Mouse (Mus musculus) gonadal fat pad, adult 2 months (tissue): ENCODE results near the gene Olfr1477. TPM values are rescaled to one million over a fixed set of nuclear protein-coding genes. Genes with fewer than 3 reads are reported as not detected.
"Not testable (repeated sequence)": the region's sequence is repeated elsewhere in the genome, so short reads cannot be mapped to it uniquely, and the experiment has no call there.

Experiments used
- DNase-seq: peaks from one replicate; pipeline ENCODE4 v3.0.0-alpha.2; 2012; ENCODE audit warnings: low read depth
- polyA plus RNA-seq: library from polyadenylated mRNA; depleted of rRNA; stranded (reverse); fragments of >200 nt; gene quantifications from 2 replicates; pipeline ENCODE4 v1.2.3, GENCODE M21; 2012; rRNA removed

The Olfr1477 gene
- polyA plus RNA-seq, result not detected in 2 replicates

DNA sequence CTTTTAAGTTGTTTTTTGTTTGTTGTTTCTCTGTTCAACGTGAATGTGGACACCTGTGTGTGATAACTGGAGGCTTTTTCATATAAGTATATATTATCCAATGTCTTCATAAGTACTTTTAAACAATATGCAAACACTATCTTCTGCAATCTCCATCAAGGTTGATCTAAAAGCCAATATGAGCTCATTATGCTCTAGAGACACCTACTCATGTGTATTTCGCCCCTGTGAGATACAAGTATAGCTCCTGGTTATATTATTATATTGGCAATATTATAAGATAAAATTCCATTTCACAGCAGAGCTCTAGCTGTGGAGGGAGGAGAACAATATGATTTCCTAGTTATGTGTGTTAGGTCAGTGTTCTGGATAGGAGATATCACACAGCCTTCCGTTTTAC lies at the start of gene Olfr1477:
Gene Olfr1477 (plus strand): TSS at position 301 of the 400 bp plus-strand sequence.
- DNase-seq, result no peak

DNA sequence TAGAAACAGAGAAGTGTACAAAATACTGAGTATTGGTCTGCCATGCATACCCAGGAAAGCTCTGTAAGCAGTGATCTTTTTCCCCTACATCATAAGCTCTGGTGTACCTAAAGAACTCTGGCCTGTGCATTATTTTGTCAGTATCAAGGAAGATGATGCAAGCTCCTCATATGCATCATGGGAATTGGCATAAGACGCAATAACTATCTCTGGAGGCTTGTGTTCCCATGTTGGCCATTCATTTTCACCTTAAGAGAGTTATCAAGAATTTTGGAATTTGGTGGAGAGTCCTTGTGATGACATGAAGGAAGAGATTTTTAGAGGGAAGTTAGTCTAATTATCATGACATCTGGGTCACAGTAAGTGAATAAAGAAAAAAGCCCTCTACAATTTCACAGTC lies 44.4 kb upstream of the Olfr1477 start, which contains the start of gene Olfr1472:
Gene Olfr1472 (minus strand): TSS at position 101 of the 400 bp plus-strand sequence.
- no peak for DNase-seq

DNA sequence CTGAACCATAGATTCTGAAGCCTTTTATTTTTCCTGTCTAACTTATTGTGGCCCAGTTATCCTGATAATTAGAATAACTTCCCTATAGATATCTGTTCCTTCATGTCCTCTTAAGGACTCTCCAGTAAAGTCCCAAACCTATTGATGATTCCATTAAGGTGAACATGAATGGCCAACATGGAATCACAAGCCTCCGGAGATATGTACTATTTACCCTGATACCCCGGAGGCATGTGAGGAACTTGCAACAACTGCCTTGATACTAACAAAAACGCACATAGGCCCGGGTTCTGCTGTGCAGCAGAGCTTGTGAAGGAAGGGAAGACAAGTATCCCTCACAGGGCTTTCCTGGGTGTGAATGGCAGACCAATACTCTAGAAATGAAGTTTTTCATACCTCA lies 31.1 kb upstream of the Olfr1477 start, which contains the start of gene Olfr1474:
Gene Olfr1474 (plus strand): TSS at position 301 of the 400 bp plus-strand sequence.
- DNase-seq, result not testable (repeated sequence)

DNA sequence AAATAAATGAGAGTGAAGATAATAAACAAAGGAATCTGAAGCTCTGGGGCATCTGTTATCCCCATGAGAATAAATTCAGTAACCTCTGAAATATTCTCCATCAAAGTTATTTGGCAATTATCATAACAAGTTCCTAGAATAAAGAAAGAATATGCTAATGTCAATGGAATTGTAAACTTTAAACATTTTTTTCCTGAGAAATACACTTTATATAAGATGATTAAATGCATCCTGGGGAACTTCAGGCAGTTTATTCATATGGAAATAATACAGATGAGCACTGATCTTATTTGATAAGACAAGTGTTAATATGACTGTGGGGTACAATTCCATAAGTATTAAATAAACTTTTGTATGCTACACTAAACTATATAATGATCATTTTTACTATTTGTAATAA lies 20.2 kb upstream of the Olfr1477 start, which contains the start of gene Olfr1475:
Gene Olfr1475 (minus strand): TSS at position 101 of the 400 bp plus-strand sequence.
- no peak for DNase-seq

DNA sequence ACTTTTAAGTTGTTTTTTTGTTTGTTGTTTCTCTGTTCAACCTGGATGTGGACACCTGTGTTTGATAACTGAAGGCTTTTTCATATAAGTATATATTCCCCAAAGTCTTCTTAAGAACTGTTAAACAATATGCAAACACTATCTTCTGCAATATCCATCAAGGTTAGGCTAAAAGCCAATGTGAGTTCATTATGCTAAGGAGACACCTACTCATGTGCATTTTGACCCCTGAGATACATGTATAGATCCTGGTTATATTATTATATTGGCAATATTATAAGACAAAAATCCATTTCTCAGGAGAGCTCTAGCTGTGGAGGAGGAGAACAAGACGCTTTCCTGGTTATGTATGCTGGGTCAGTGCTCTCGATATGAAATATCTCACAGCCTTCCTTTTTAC lies 27.3 kb downstream of the Olfr1477 start, which contains the start of gene Olfr1480:
Gene Olfr1480 (plus strand): TSS at position 301 of the 400 bp plus-strand sequence.
- no peak for DNase-seq

Other genes with a start within 250 kb of the Olfr1477 start
- gene Olfr1465, start 185.0 kb upstream of the Olfr1477 start, polyA plus RNA-seq, result not detected in 2 replicates
- not detected in 2 replicates for gene Olfr1466, start 161.7 kb upstream of the Olfr1477 start, polyA plus RNA-seq
- not detected in 2 replicates for gene Olfr1467, start 138.3 kb upstream of the Olfr1477 start, polyA plus RNA-seq
- not detected in 2 replicates for gene Olfr1469, start 92.7 kb upstream of the Olfr1477 start, polyA plus RNA-seq
- gene Olfr1471, start 57.1 kb upstream of the Olfr1477 start, polyA plus RNA-seq, result not detected in 2 replicates
- gene Olfr1472, start 44.5 kb upstream of the Olfr1477 start, polyA plus RNA-seq, result not detected in 2 replicates
- gene Olfr1474, start 31.0 kb upstream of the Olfr1477 start, polyA plus RNA-seq, result not detected in 2 replicates
- gene Olfr1475, start 20.4 kb upstream of the Olfr1477 start, polyA plus RNA-seq, result not detected in 2 replicates
- not detected in 2 replicates for gene Olfr1480, start 27.4 kb downstream of the Olfr1477 start, polyA plus RNA-seq
- not detected in 2 replicates for gene Olfr1484, start 83.0 kb downstream of the Olfr1477 start, polyA plus RNA-seq
- not detected in 2 replicates for gene Olfr1487, start 116.8 kb downstream of the Olfr1477 start, polyA plus RNA-seq
- gene Olfr1489, start 131.1 kb downstream of the Olfr1477 start, polyA plus RNA-seq, result not detected in 2 replicates
- not detected in 2 replicates for gene Olfr1490, start 150.5 kb downstream of the Olfr1477 start, polyA plus RNA-seq
- gene Olfr1491, start 196.7 kb downstream of the Olfr1477 start, polyA plus RNA-seq, result not detected in 2 replicates
- gene Olfr1493-ps1, start 222.7 kb downstream of the Olfr1477 start, polyA plus RNA-seq, result not detected in 2 replicates
- gene Olfr1494, start 239.2 kb downstream of the Olfr1477 start, polyA plus RNA-seq, result not detected in 2 replicates